Mouse (Mus musculus) embryo, embryonic 11.5 days (tissue): Measurements from ENCODE around the gene Trhde.

Experiments
- DNase-seq: peaks from one replicate; pipeline ENCODE4 v3.0.0-alpha.2; 2012; ENCODE audit warnings: low read depth, low spot score

Trhde gene

GRCm38 (mm10) chr10:114735678-114736077 is 66.4 kb downstream of the Trhde start:
- no peak for DNase-seq

- DNase-seq: no peak
Measured at GRCm38 (mm10) chr10:114735111-114735510, 67.0 kb downstream of the Trhde start.

- no peak for DNase-seq
Measured at GRCm38 (mm10) chr10:114725591-114725990, 76.5 kb downstream of the Trhde start.

GRCm38 (mm10) chr10:114701791-114702190 is 100.3 kb downstream of the Trhde start:
- no peak for DNase-seq

DNA sequence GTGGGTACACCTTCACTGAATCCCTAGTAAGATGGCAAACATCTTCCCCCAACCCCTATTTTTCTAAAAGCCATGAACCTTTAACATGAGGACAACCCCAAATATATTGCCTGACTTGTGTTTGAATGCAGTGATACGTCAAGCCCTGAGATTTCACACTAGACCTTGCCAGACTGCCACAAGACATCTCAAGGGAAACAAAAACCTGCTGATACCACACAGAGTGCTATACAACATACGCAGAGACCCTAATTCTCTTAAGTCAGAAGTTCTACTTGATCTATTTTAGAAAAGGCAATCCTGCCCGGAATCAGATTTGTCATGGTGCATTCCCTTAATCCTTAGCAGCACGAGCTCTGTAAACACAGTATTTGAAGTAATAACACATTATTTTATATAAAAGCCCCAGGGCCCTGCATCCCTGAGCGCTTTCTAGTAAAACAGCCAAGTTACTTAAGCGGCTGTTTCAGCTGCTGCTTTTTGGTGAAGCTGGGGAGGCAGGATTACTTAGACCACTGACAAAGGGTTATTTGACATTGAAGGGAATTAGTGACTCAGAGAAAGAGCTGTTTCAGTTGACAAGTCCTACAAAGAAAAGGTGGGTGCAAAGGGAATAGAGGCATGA is 130.2 kb downstream of the Trhde start:
- no peak for DNase-seq

GRCm38 (mm10) chr10:114593046-114593445 is 209.1 kb downstream of the Trhde start:
- no peak for DNase-seq

GRCm38 (mm10) chr10:114578926-114579325 is 223.2 kb downstream of the Trhde start:
- no peak for DNase-seq

DNA sequence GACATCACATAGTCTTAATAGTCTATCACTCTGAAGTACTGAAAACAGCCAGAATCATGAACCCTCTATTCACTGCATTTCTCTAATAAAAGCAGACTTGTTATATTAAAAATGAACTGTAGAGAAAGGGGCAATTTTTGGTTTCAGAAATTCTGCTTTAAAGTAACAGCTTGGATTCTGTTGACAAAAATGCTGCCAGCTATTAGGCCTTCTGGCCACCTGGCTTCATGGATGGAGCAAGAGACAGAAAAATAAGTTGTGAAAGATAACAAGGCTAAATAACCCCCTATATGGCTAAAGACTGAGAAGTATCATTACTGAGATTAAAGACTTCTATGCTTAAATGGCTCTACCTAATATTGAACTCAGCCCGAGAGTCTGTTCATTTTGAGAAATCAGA is 234.2 kb downstream of the Trhde start:
- no peak for DNase-seq

DNA sequence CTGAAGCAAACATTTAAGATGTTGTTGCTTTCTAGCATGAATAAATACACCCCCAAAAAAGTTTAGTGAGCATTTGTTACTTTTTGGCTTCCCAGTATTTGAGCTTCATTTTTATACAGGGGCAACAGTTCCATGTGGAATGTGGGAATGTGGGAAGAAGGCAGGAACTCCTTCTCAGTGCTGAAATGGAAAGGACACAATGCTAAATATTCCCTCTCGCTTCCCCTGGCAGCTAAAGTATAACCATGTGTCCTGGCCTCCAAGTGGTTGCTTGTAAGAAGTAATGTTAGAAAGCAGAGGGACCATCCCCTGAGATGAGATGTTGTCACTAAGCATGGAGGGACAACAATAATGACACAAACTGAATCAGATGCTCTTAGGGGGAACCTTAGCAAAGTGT is 292.9 kb downstream of the Trhde start:
- no peak for DNase-seq

DNA sequence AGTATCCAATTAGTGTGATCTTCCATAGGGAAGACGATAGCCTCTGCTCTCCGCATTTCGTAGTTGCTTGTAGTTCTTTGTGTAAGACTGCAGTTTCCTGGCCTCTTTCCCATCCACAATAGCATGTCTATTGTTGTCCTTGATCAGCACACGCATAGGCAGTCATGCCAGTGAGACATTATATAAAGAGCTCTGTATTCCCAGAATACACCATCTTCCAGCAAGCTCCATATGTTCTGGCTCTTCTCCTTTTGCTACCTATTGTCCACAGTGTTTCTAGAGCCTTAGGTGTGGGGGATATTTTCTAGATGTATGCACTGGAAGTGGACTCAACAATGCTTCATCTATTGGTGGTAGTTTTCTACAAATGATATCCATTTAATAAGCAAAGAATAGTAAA is 313.3 kb downstream of the Trhde start:
- DNase-seq: no peak

DNA sequence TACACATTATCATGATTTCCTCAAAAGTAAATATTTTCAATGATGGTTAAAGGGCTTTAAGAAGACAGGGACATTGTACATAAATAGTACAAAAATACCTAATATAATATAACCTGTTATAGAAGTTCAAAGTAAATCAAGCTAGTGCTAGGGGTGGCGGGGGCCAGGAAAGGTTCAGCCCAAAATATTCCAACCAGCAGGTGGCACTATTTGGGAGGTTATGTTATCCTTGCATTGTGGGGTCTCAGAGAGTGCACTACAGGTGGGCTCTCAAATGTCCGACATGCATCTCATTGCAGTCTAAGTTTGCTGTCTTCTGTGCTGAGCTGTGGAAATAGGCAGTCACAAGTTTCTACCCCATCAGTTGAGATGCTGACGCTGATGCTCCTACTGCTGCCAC is 346.5 kb downstream of the Trhde start:
- no peak for DNase-seq

DNA sequence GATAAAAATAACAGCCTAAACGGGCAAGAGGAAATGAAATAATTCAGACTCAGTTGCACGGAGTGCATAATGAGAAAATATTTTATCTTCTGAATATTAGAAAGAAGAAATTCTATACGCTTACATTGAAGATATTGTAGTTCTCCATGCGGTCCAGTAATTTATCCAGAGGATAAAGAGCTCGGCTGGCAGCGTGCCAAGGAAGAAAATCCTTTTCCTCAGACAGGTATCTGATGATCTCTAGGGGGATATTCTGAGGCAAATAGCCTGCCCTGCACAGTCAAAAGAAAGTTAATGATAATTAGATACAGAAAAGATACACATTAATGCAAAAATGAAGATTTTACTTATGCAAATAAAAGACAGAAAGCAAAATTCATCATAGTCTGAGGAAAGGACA is 354.0 kb downstream of the Trhde start:
- no peak for DNase-seq

DNA sequence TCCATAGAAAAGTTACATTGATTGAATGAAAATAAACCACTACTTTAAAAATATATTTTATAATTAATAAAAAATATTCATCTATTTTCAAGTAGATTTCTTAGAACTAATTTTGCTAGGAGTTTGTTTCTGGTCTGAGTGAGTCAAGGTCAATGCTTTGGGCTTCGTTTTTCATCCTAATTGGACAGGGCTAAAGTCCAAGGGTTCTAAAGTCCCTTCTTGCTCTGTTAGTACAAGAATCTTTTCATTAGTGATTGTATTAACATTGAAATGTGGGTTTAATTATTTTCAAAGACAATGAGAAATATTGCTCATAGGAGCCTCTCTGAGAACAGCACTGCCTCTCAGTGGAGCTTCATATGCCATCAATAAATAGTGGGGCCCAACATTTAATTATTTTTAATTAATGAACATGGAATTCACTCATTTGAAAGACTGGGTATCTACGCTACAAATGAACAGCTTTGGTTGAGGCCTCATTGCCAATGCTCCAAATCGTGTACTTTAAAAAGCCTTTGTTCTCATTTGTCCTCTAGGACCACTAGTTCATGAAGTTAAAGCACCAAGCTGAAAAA is 383.1 kb downstream of the Trhde start:
- no peak for DNase-seq

DNA sequence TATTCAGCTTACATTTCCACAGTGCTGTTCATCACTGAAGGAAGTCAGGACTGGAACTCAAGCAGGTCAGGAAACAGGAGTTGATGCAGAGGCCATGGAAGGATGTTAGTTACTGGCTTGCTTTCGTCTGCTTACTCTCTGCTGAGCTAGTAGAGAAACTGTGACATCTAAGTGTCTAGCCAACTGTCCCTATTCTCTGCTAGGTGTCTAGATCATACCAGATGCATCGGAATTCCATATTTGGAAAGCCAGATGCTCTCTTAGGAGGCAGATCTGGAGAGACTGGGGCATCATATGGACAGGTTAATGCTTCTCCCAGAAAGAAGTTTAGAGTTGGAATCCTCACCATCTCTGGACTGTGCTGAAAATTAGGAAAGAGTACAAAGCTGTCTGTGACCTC is 386.4 kb downstream of the Trhde start:
- no peak for DNase-seq

DNA sequence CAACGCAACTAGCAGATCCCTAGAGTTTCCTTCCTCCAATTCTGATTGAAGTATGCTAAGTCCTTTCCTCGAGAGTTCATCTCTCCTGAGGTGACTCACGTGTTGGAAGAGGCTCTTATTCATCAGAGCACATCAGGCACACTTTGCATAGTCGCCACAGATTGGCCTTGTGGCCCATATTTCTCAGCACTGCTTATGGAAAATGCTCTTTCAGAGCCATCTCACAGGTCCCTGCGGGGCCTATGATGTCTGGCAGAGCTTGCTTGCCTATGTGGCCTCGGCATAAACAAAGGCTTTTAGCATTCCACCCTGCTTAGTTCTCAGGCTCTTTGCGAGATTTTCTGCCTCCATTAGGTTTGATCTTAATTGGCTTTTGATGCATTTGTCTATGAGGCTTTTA is 396.8 kb downstream of the Trhde start:
- DNase-seq: no peak

DNA sequence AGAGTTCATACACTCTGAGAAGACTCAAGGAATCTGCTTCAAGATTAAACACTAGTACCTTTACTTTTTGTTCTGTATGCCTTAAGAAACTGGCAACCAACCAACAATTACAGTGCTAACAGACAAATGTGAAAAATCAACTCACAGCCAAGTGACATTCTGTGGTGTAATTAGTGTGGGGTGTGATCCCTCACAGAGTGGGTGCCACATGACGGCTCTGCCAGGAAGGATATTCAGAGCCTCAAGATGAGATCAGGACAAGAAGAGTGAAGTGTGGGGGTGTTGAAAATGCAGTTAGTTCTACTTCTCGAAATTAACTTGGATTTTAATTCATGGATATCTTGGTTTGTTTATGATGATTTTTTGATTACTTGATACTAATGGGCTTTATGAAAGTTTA is 398.3 kb downstream of the Trhde start:
- DNase-seq: no peak

DNA sequence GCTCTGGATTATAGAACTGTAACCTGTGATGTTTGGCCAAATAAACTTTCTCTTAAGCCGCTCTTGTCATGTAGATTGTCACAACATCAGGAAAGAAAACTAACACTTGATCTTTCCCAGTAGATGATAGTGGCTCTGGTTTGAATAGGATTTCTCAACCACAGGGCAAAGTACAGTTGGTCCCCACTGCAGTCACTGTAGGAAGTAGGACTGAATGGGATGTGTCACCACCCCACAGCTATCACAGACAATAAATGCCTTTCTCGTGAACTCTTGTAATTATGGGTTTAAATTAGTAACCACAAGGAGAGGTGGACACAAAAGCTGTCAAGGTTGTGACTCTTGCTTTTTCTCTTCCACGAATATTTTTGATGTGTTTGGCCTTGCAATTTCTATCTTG is 431.3 kb downstream of the Trhde start:
- DNase-seq: no peak

DNA sequence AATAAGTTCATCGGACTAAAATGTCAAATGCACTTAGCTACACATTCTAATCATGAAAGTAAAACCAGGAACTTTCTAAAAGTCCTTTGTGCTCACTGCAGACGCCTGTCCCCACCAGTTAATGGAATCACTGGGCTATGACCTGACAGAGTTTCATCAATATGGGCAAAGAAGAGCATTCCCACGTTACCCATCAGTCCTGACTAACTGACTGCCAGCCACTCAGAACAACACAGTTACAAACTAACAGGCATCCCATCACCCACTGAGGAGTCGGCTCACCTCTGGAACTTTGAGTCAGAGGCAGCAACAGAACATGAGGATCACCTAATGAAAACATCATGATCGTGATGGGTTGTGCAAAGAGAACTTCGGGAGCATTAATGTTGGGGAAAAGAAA is 438.7 kb downstream of the Trhde start:
- no peak for DNase-seq

GRCm38 (mm10) chr10:114362631-114363030 is 439.5 kb downstream of the Trhde start:
- DNase-seq: no peak
